Mouse (Mus musculus) adipocyte (in vitro differentiated cells): Measurements from ENCODE around the gene Tbr1.

Source experiments
- DNase-seq: peaks from one replicate; pipeline ENCODE4 v3.0.0-alpha.2; 2016; ENCODE audit warnings: low spot score

The Tbr1 gene

GRCm38 (mm10) chr2:61802656-61803251 lies at the start of gene Tbr1:
Tbr1 (plus strand) TSS chr2:61802930.
- DNase-seq, result no peak

DNA sequence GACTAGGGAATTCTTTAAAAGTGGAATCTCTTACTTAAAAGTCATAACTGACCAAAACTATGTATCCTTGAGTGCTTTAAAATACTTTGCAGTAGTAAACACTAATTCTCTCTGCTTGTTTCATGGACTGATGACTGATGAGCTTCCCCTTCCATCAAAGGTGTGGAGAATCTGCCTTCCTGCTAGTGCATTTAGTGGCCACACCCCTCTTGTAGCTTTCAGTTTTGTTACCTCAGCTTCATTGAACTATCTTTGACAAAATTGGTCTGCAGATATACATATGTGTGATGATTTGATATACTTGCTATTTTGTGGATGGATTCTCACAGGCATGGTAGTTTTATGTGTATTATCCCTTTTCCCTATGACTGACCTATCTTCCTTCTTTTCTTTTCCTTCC lies 47.7 kb upstream of the Tbr1 start:
- no peak for DNase-seq

GRCm38 (mm10) chr2:61759234-61759855 lies 43.4 kb upstream of the Tbr1 start:
- no peak for DNase-seq

DNA sequence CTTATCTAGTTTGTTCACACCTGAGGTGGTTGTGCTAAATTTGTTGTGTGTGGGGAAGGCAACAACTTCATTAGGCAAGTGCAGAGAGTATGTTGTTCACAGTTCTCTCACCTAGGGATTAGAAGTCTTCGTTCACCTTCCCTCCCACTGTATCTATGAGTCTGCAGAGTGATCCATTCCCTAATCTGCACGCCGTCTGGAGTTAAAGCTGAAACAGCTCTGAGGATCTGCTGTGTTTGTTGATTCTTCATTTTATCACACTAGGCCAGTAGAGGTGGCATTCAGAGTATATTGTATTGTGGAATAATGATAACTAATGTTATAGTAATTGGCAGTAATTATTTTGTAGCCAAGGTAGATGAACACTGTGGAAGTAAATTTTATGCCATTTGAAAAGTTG lies 42.7 kb upstream of the Tbr1 start:
- no peak for DNase-seq

DNA sequence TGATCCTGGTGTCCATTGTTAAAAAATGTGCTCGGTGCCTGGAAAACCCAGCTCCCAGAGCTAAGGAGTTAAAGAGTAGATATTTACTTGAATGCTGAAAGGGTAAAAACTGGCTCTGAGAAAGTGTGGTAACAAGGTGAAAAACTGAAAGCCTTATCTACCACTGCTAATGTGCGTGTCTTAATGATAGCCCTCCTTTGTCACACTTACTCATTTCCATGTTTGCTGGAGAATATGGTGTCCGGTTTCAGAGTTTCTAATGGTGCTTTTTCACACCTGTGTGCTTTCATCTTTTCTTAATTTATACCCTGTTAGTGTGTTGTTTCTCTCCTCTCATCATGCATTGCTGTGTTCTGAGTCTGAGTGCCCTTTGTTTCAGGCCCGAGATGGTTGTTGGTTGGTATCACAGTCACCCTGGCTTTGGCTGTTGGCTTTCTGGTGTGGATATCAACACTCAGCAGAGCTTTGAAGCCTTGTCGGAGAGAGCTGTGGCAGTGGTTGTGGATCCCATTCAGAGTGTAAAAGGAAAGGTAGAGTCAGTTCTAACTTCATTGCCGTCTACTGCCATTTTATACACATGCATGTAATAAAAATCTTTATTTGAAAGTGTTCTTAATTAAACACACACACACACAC lies 38.1 kb upstream of the Tbr1 start:
- DNase-seq, result no peak

DNA sequence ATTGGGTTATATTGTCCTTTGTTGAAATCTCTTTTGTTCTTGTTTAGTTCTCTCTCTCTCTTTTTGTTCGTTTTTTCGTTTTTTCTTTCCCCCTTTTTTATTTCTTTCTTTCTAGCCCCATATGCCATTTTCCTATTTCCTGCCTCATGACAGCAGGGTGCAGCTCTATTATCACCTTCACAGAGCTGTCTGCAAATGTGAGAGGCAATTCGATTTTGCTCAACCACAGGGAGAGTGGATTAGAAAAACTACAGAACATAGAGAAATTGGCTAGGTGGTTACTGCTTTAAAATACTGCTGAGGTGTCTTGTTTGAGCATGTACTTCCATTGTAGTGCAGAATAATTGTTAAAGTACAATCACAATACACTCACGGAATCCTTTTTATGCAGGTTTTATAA lies 37.2 kb upstream of the Tbr1 start:
- no peak for DNase-seq

DNA sequence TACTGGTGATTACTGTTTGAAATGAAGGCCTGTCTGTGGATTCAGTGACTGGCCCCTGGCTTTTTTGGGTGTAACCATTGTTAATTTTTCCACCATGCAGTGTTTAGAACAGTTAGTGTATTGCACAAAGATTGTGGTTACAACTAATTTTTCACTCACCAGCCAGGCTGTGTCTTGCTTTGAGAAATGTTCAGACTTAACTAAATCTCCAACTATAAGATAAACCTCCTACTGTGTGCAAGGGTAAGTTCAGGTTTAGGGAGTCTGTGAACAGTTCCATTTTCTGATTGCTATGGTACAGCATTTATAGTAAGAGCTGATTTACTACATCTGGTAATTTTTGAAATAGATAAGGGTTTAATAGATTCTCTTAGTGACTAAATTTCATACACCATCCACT lies 21.9 kb upstream of the Tbr1 start:
- no peak for DNase-seq

DNA sequence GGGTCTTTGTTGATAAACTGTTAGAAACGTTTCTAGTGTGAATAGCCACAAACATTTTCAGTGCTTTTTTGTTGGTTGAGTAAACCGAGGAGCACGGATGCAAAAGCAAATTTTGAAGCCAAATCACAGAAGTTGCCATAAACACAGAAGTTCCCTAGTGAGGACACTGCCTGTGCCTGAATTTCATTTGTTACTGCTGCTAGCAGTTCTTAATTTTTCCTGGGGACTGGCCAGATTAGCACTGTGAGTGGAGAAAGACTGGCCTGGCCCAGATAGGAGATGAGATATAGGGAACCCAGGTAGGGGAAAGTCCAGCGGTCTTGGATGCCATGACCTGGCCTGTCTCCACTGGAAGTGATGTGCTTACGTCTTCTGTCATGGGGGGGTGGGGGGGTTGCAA lies 7.8 kb upstream of the Tbr1 start:
- DNase-seq, result no peak

- no peak for DNase-seq
Observed at GRCm38 (mm10) chr2:61798048-61798447, 4.7 kb upstream of the Tbr1 start.

DNA sequence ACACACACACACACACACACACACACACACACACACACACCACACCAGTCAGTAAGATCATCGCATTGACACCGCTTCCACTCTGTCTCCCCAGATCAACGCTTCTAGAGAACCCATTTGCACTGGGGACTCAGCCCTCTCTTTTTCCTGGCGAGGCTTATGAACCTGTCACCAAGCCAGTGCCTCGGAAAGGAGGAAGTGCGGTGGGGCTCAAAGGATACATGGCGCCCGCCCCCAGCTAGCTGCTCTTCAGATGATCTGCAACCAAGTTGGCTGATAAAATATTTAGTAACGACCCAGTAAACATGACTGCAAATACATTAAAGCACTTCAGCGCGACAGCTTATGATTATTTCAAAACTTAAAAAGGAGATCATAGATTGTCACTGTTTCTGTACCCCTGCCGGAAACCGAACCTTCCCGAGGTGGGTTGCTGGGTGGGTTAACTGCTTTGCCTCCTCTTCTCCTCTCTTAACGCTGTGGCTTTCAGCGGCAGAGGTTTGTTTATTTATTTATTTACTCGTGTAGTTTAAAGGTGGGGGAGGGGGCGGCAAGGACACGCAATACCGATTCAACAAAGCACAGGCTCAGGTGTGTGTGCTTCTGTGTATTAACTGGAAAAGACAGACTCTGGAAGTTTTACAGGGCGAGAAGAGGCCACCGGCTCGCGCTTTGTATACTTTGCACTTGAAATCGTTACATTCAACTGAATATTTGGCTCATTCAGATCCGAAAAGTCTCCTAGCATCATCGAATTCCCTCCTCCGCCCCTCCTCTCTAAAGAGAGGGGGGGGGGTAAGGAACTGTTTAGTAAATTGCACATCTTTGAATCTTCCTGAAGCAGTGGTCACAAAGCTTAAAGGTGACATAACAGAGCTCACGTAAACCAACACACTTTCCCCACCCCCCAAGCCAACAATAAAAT lies 975 bp downstream of the Tbr1 start:
- DNase-seq, result no peak

DNA sequence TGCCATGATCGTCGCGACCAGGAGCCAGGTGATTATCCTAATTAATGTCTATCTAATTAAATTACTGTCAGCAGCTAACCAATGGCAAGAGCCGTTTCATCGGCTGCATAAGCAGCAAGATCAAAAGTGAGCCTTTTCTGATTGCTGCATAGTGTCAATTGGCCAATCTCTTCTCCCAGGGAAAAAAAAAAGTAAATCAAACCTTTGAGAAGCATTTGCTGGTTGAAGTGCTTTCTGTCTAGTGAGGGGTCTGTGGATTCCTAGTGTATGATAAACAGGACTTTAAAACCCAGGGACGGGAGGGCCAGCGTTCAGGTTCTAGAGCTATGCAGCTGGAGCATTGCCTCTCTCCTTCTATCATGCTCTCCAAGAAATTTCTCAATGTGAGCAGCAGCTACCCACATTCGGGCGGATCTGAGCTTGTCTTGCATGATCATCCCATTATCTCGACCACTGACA lies 1.7 kb downstream of the Tbr1 start:
- no peak for DNase-seq

GRCm38 (mm10) chr2:61804841-61805540 lies 2.3 kb downstream of the Tbr1 start:
- DNase-seq, result no peak

DNA sequence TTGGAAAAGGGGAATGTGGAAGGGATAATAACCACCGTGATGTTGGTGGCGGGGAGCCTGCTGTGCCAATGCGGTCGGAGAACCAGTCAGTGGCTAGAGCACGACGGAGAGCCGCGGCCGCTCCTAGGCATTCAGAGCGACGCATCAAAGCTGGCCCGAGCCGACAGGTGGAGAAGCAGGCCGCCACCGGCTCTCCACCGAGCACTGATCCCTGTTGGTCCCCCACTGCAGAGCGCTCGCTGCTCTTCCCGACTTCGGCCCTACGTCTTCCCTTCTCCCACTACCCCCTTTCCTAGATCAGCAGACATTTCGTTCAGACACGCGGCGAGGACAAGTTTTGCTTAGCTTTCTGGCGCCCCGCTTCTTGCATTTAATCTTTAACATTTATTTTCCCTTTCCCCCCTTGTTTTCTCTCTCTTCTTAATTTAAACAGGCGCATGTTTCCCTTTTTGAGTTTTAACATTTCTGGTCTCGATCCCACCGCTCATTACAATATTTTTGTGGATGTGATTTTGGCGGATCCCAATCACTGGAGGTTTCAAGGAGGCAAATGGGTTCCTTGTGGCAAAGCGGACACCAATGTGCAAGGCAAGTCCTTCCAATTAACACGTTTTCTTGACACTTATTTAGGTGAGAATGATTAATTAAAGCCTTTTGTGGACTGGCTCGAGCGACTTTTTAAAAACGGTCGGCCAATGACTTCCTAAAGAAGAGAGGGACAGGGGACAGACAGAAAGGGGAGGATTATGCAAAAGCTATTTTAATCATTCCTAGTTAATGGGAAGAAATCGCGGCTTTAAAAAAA lies 3.0 kb downstream of the Tbr1 start:
- DNase-seq, result no peak

- DNase-seq, result no peak
Observed at GRCm38 (mm10) chr2:61806346-61806825, 3.7 kb downstream of the Tbr1 start.

DNA sequence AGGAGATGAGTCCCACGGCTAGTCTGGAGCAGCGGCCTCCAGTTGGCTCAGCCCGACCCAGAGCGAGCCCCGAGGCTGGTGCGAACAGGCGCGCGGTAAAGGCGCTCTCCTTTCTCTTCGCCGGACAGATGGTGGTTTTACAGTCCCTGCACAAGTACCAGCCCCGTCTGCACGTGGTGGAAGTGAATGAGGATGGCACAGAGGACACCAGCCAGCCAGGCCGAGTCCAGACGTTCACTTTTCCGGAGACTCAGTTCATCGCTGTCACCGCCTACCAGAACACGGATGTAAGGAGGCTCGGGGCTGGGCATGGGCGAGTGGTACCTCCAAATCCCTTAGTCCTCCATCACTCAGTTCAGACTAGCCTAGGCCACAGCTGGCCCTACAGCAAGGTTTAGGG lies 4.4 kb downstream of the Tbr1 start:
- no peak for DNase-seq

DNA sequence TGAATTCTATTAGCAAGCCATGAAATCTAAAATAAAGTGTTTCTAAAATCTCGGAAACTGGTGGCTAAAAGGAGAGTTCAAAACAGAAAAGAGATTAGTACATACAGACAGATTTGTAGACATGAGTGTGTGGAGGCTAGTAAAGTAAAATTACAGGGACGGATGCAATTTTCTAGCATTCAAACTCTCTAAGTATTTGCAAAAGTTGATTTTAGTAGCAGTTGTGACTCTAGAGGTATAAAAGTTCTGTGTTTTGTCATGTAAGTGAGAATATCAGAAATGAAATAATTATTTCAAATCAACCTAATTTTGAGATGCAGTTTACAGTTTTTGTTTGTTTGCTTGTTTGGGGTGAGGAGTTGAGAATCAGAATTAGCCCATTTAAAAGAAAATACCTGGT lies 5.1 kb downstream of the Tbr1 start:
- no peak for DNase-seq

GRCm38 (mm10) chr2:61808776-61809175 lies 6.0 kb downstream of the Tbr1 start:
- no peak for DNase-seq

DNA sequence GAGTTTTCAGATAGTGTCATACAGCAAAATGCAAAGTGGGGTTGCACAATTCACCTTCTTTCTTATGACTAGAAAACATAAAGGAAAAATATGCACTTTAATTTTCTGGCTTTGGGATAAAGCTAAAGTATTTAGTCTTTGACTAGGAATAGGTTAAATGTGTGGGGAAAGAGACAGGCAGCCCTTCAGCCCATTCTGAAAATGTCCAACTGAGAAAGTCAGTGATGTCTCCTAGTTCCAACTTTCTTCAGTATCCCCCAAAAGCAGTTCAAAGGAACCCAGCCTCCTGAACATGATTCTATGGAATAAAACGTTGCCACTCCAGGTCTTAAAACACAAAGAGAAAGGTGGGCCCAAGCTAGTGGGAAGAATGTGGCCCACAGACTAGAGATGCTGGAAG lies 6.7 kb downstream of the Tbr1 start:
- no peak for DNase-seq

- DNase-seq, result no peak
Observed at GRCm38 (mm10) chr2:61810751-61811150, 8.0 kb downstream of the Tbr1 start.

- no peak for DNase-seq
Observed at GRCm38 (mm10) chr2:61811163-61811506, 8.4 kb downstream of the Tbr1 start.
